Mouse (Mus musculus) neural tube, embryonic 12.5 days (tissue): ENCODE measurements around the gene Gucy1b1. TPM values are rescaled to one million over a fixed set of nuclear protein-coding genes. Genes with fewer than 3 reads are reported as not detected.

Source experiments
- ATAC-seq: fragments of 200-750 bp; cut with Nextera tagmentation; 2 replicates; pipeline ENCODE4 v1.8.0; 2017; ENCODE audit warnings: low read depth, mild to moderate bottlenecking, moderate TSS enrichment, moderate library complexity; ENCODE audit not compliant: low FRiP score
- H3K27ac ChIP-seq: fragments of 300-500 bp; sonication (generic); 2 replicates; pipeline ENCODE4 v1.5.1; 2016
- H3K27me3 ChIP-seq: fragments of 300-500 bp; sonication (generic); replicated peaks from 2 replicates; pipeline ENCODE4 v1.6.1; 2016; ENCODE audit warnings: mild to moderate bottlenecking
- H3K36me3 ChIP-seq: fragments of 300-500 bp; sonication (generic); 2 replicates; pipeline ENCODE4 v1.6.1; 2016; ENCODE audit warnings: mild to moderate bottlenecking
- H3K4me1 ChIP-seq: fragments of 300-500 bp; sonication (generic); 2 replicates; pipeline ENCODE4 v1.6.1; 2016
- H3K4me2 ChIP-seq: fragments of 300-500 bp; sonication (generic); replicated peaks from 2 replicates; pipeline ENCODE4 v1.6.1; 2016; ENCODE audit warnings: mild to moderate bottlenecking
- H3K4me3 ChIP-seq: fragments of 300-500 bp; sonication (generic); 2 replicates; pipeline ENCODE4 v1.5.1; 2016
- H3K9ac ChIP-seq: fragments of 300-500 bp; sonication (generic); 2 replicates; pipeline ENCODE4 v1.6.1; 2016; ENCODE audit warnings: mild to moderate bottlenecking
- H3K9me3 ChIP-seq: fragments of 300-500 bp; sonication (generic); 2 replicates; pipeline ENCODE4 v1.6.1; 2016; ENCODE audit warnings: mild to moderate bottlenecking
- WGBS: fragments of 180-500 bp; shearing (Covaris S2); methylation state at CpG from one replicate; pipeline ENCODE4 v1.1.7; 2016; 5-methylcytosine and 5-hydroxymethylcytosine counted together
- polyA plus RNA-seq: library from polyadenylated mRNA; unstranded; fragments of >200 nt; fragmentation: Nextera tagmentation; extraction: Ambion mirVana; gene quantifications from 2 replicates; pipeline ENCODE4 v1.2.1, GENCODE M21; 2016

The Gucy1b1 gene
- polyA plus RNA-seq, 1 experiment from 2014 or later = 12.4 TPM

DNA sequence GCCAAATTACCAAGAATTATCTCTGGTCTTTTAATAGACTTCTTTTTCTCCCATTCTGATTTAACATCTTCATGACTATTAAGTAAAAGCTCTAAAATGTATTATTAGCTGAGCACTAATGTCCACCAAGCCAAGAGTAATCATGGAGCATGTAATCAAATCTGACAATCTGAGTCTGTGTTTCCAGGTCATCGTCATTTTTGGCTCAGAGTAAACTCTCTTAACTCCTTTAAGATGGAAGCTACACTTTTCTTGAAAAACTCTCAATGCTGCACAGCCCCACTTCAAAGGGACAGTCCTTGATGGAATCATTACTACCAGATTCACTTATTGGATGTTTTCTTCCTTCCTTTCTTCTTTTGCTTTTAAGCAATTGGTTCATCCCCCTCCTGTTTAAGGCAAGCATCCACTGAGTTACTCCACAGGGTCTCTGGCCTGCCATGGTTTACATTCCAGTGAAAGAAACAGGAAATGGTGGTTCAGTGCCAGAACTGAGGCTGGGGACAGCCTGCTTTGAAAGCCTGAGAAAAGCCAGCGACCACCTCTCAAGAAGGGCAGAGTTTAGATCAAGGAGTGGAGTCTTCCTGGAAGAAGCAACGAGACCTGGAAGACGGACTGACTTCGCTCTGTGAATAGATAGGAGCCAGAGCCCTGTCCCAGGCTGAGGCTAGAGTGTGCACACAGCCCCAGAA is 20.1 kb downstream of the Gucy1b1 start:
- no peak overlapping the region for H3K9ac ChIP-seq
- no peaks in the 10 kb centered on the region for H3K36me3 ChIP-seq
- no peaks in the 10 kb centered on the region for H3K27me3 ChIP-seq
- H3K4me2 ChIP-seq = no peak overlapping the region
- H3K27ac ChIP-seq = no peak overlapping the region
- WGBS = 74% methylated on average over 5 of the region's 5 CpGs
- H3K9me3 ChIP-seq = no peaks in the 10 kb centered on the region
- ATAC-seq = no peak
- H3K4me1 ChIP-seq = no peaks in the 10 kb centered on the region
- no peak overlapping the region for H3K4me3 ChIP-seq

GRCm38 (mm10) chr3:82052029-82052428 is 22.5 kb downstream of the Gucy1b1 start:
- WGBS = 47% methylated on average over 2 of the region's 2 CpGs
- H3K4me3 ChIP-seq = no peak overlapping the region
- no peaks in the 10 kb centered on the region for H3K36me3 ChIP-seq
- no peak overlapping the region for H3K4me2 ChIP-seq
- H3K27ac ChIP-seq = no peak overlapping the region
- H3K9ac ChIP-seq = no peak overlapping the region
- no peaks in the 10 kb centered on the region for H3K4me1 ChIP-seq
- no peaks in the 10 kb centered on the region for H3K9me3 ChIP-seq
- no peak for ATAC-seq
- no peaks in the 10 kb centered on the region for H3K27me3 ChIP-seq

- Histone ChIP-seq H3K4me1 (no peaks in the 10 kb centered on the region), H3K27me3 (no peaks in the 10 kb centered on the region), H3K4me2 (no peak overlapping the region), H3K36me3 (no peaks in the 10 kb centered on the region), H3K9me3 (no peaks in the 10 kb centered on the region), H3K9ac (no peak overlapping the region), H3K4me3 (no peak overlapping the region), H3K27ac (no peak overlapping the region)
- ATAC-seq = no peak
These were observed 23.0 kb downstream of the Gucy1b1 start for GRCm38 (mm10) chr3:82051468-82051867.

DNA sequence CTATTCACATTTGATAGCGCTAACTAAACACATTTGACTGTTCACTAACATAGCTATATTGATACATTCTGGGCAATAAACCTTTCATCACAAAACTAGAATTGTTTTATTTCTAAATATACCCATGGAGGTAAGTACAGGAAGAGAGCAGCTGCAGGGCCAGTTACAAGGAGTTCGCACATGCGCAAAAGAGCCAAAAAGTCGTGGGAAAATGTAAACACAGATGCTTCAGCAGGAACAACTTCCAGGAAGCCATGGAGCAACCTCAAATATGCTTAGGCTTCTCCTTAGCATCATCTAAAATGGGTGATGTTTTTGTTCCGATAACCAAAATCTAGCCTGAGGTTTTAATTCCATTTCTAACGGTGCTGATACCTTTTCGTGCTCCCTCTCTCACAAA is 25.8 kb downstream of the Gucy1b1 start:
- no peak overlapping the region for H3K9ac ChIP-seq
- ATAC-seq = no peak
- no peak overlapping the region for H3K4me3 ChIP-seq
- H3K9me3 ChIP-seq = no peaks in the 10 kb centered on the region
- 65% methylated on average over 7 of the region's 7 CpGs for WGBS
- no peaks in the 10 kb centered on the region for H3K4me1 ChIP-seq
- no peaks in the 10 kb centered on the region for H3K36me3 ChIP-seq
- no peaks in the 10 kb centered on the region for H3K27me3 ChIP-seq
- no peak overlapping the region for H3K4me2 ChIP-seq
- no peak overlapping the region for H3K27ac ChIP-seq

- Histone ChIP-seq H3K4me3 (no peak overlapping the region), H3K4me2 (no peak overlapping the region), H3K36me3 (no peaks in the 10 kb centered on the region), H3K27me3 (no peaks in the 10 kb centered on the region), H3K27ac (no peak overlapping the region), H3K9ac (no peak overlapping the region), H3K9me3 (no peaks in the 10 kb centered on the region), H3K4me1 (no peaks in the 10 kb centered on the region)
- 62% methylated on average over 4 of the region's 4 CpGs for WGBS
- peak; percentile 33; the same call in 1 of the 2 replicates for ATAC-seq
These were observed 26.4 kb downstream of the Gucy1b1 start for GRCm38 (mm10) chr3:82048078-82048477.

GRCm38 (mm10) chr3:82047100-82047753 is 27.3 kb downstream of the Gucy1b1 start:
- no peak overlapping the region for H3K9ac ChIP-seq
- 38% methylated on average over 8 of the region's 8 CpGs for WGBS
- no peaks in the 10 kb centered on the region for H3K36me3 ChIP-seq

DNA sequence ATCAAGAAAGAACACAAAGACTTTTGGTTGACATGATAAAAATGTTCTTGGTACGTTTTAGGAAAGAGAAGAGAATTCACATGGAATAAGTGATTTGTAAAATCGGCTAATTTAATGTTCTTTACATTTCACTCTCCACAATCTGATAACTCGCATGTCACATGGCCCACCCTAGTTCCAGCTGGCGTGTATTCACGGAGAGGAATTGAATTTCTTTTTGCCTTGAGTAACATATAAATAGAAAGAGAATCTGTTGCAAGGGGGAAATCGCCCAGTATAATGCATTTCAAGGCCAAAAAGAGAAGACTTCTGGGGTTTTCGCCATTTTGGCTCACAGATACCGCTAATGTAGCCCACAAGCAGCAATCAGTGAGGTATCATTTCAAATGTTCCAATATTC is 28.4 kb downstream of the Gucy1b1 start:
- no peak for ATAC-seq
- WGBS = 93% methylated on average over 8 of the region's 8 CpGs

More at GRCm38 (mm10) chr3:82047100-82047753, 27.3 kb downstream of the Gucy1b1 start:
- peak; percentile 82; the same call in 1 of the 2 replicates for ATAC-seq
- Histone ChIP-seq H3K4me3 (no peak overlapping the region), H3K9me3 (no peaks in the 10 kb centered on the region), H3K4me2 (no peak overlapping the region), H3K27me3 (no peaks in the 10 kb centered on the region), H3K4me1 (no peaks in the 10 kb centered on the region), H3K27ac (no peak overlapping the region)

GRCm38 (mm10) chr3:82044902-82045301 is 29.6 kb downstream of the Gucy1b1 start:
- H3K27me3 ChIP-seq = no peaks in the 10 kb centered on the region
- WGBS = 86% methylated on average over 5 of the region's 5 CpGs

More for the DNA sequence above, 28.4 kb downstream of the Gucy1b1 start:
- Histone ChIP-seq H3K9ac (no peak overlapping the region), H3K9me3 (no peaks in the 10 kb centered on the region), H3K27me3 (no peaks in the 10 kb centered on the region), H3K4me3 (no peak overlapping the region), H3K27ac (no peak overlapping the region), H3K36me3 (no peaks in the 10 kb centered on the region), H3K4me2 (no peak overlapping the region), H3K4me1 (no peaks in the 10 kb centered on the region)

DNA sequence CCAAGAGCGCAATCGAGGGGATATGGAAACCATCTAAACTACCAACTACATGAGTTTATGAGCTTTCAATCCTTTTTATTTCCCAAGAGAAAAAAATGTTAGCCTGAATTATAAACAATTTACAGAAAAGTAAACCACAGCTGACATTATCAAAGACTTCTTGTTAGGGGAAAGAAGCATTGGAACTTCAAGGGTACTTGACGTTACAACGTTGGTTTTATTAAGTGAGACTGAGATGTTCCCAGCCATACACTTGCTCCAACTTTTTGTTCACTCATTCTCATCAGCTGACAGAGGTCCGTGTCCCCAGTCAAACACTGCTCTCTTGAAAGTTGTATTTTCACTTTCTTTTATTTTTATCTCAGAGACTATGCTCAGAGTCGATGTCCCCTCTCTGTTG is 30.8 kb downstream of the Gucy1b1 start:
- no peaks in the 10 kb centered on the region for H3K9me3 ChIP-seq
- H3K4me2 ChIP-seq = no peak overlapping the region
- H3K4me3 ChIP-seq = no peak overlapping the region
- no peak overlapping the region for H3K27ac ChIP-seq
- no peaks in the 10 kb centered on the region for H3K27me3 ChIP-seq
- ATAC-seq = no peak
- H3K9ac ChIP-seq = no peak overlapping the region
- no peaks in the 10 kb centered on the region for H3K36me3 ChIP-seq
- WGBS = 87% methylated on average over 6 of the region's 6 CpGs
- H3K4me1 ChIP-seq = no peaks in the 10 kb centered on the region

More at GRCm38 (mm10) chr3:82044902-82045301, 29.6 kb downstream of the Gucy1b1 start:
- H3K36me3 ChIP-seq = no peaks in the 10 kb centered on the region
- ATAC-seq = no peak
- no peak overlapping the region for H3K27ac ChIP-seq
- no peak overlapping the region for H3K4me3 ChIP-seq
- no peak overlapping the region for H3K9ac ChIP-seq
- no peaks in the 10 kb centered on the region for H3K9me3 ChIP-seq
- H3K4me2 ChIP-seq = no peak overlapping the region
- no peaks in the 10 kb centered on the region for H3K4me1 ChIP-seq

- ATAC-seq = no peak
- Histone ChIP-seq H3K27me3 (no peaks in the 10 kb centered on the region), H3K4me1 (no peaks in the 10 kb centered on the region), H3K4me2 (no peak overlapping the region), H3K36me3 (no peaks in the 10 kb centered on the region), H3K4me3 (no peak overlapping the region), H3K27ac (no peak overlapping the region), H3K9ac (no peak overlapping the region), H3K9me3 (no peaks in the 10 kb centered on the region)
- 90% methylated on average over 2 of the region's 2 CpGs for WGBS
These were observed 38.0 kb downstream of the Gucy1b1 start for GRCm38 (mm10) chr3:82036262-82037044.

- Histone ChIP-seq H3K27me3 (no peaks in the 10 kb centered on the region), H3K4me1 (no peaks in the 10 kb centered on the region), H3K9ac (no peak overlapping the region), H3K4me2 (no peak overlapping the region), H3K4me3 (no peak overlapping the region), H3K36me3 (no peaks in the 10 kb centered on the region), H3K9me3 (no peaks in the 10 kb centered on the region), H3K27ac (no peak overlapping the region)
- no peak for ATAC-seq
- 82% methylated on average over 1 of the region's 1 CpGs for WGBS
These were observed 44.3 kb downstream of the Gucy1b1 start for GRCm38 (mm10) chr3:82030008-82030748.

DNA sequence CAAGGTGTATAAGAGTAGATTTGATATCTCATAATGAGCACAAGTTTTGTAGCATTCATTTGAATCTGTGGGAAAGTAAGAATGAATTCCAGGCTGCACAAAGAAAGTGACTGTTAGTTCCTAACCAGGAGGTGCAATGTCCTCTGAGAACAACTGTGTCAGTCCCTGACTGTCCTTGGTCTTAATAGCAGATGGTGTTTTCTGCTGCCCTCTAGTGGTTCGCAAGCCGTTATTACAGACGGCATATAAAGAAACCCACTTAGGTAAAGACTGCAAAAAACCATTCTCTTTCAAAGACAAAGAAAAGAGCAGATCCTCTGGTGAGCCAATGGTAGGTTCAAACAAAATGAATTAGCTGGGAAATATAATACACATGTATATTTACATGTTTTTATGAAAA is 45.3 kb downstream of the Gucy1b1 start:
- Histone ChIP-seq H3K36me3 (no peaks in the 10 kb centered on the region), H3K9me3 (no peaks in the 10 kb centered on the region), H3K27ac (no peak overlapping the region), H3K4me3 (no peak overlapping the region), H3K4me1 (no peaks in the 10 kb centered on the region), H3K4me2 (no peak overlapping the region), H3K9ac (no peak overlapping the region), H3K27me3 (no peaks in the 10 kb centered on the region)
- peak; percentile 81 for ATAC-seq
- 2% methylated on average over 3 of the region's 3 CpGs for WGBS
